Mouse (Mus musculus): ENCODE measurements around the gene Ptcd1. TPM values are rescaled to one million over a fixed set of nuclear protein-coding genes. Genes with fewer than 3 reads are reported as not detected.
"Not testable (repeated sequence)": the region's sequence is repeated elsewhere in the genome, so short reads cannot be mapped to it uniquely, and the experiment has no call there.

Gene Ptcd1
- total and polyA plus RNA-seq, 3 experiments, result 21.0 to 22.3 TPM; not detected in 1

DNA sequence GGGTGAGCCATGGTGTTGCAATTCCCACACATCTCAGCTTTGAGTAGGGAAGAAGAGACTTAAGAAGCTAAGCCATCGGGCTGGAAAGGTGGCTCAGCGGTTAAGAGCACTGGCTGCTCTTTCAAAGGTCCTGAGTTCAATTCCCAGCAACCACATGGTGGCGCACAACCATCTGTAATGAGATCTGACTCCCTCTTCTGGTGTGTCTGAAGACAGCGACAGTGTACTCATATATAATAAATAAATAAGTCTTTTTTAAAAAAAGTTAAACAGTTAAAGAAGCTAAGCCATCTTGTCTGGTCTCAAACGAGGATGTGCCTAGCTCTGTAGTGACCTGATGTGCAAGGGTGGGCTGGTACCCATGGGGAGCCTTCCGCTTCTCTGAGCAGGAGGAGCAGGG, 33.6 kb downstream of the Ptcd1 start:
- not testable (repeated sequence) for H3K27me3 ChIP-seq (ENCODE audit: control insufficient read depth in 1 of 2, insufficient read depth in 2 of 2, low read length in 2 of 2); DNase-seq (ENCODE audit: low read depth, low spot score); H3K4me3 ChIP-seq (ENCODE audit: control insufficient read depth in 1 of 2, insufficient read depth in 1 of 2, low read depth in 2 of 2, low read length in 2 of 2); H3K9me3 ChIP-seq (replicated peaks; ENCODE audit: insufficient read depth, low read length); H3K4me1 ChIP-seq (ENCODE audit: control insufficient read depth in 1 of 2, insufficient read depth in 2 of 2, low read length in 2 of 2); H3K9ac ChIP-seq (ENCODE audit: control insufficient read depth, low read depth, low read length, poor library complexity, severe bottlenecking); H3K27ac ChIP-seq (ENCODE audit: control insufficient read depth, low read depth, low read length)
- peaks cover 19% of the 10 kb centered on the region for H3K79me2 ChIP-seq (ENCODE audit: control insufficient read depth, insufficient read depth, low read length, poor library complexity)
- peaks cover 5 to 19% of the 10 kb centered on the region in 2 experiments for H3K36me3 ChIP-seq (ENCODE audit: control insufficient read depth in 1 of 2, insufficient read depth in 2 of 2, low read length in 2 of 2)
- TF ChIP-seq POLR2A (IDR thresholded peaks at IDR 0.05; ENCODE audit: control insufficient read depth in 1 of 2, insufficient read depth in 1 of 2, low read depth in 1 of 2, low read length in 2 of 2, poor library complexity in 1 of 2) (0 out of 4 replicates have a peak, but pooled peaks of 1 of the 2 experiments have one; percentile 36), CTCF (IDR thresholded peaks at IDR 0.05 in 2 of 3, conservative IDR thresholded peaks at IDR 0.05 in 1 of 3; ENCODE audit: control insufficient read depth in 1 of 3, insufficient read depth in 1 of 3, low read depth in 2 of 3, low read length in 3 of 3, poor library complexity in 1 of 3, severe bottlenecking in 1 of 3) (peak in 2 of 3 experiments; percentile 5 to 57; a peak in 2 of 6 replicates), RAD21 (IDR thresholded peaks at IDR 0.05; ENCODE audit: low read depth, low read length) (peak; percentile 3)

DNA sequence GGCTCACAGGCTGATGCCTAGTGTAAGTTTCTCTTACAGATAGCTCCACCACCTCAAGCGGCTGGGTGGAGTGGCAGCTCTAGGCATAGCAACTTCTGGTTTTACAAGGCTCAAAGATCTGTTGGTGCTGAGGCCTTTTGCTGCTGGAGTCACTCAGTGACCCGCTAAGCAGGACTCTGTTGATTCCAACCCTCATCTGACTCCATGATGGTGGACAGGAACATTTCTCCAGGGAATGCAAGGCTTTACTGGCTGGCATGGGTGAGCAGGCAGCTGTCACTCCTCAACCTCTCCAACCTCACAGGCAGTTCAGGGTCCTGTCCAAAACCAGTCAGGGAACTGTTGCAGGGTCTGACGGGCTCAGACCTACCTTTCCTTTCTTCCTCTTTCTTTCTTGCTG, 35.9 kb downstream of the Ptcd1 start:
- no peak for DNase-seq (ENCODE audit: low read depth, low spot score)
- Histone ChIP-seq H3K9me3 (replicated peaks; ENCODE audit: insufficient read depth, low read length) (no peaks in the 10 kb centered on the region), H3K79me2 (ENCODE audit: control insufficient read depth, insufficient read depth, low read length, poor library complexity) (no peaks in the 10 kb centered on the region), H3K9ac (ENCODE audit: control insufficient read depth, low read depth, low read length, poor library complexity, severe bottlenecking) (no peak overlapping the region), H3K27me3 (ENCODE audit: control insufficient read depth in 1 of 2, insufficient read depth in 2 of 2, low read length in 2 of 2) (no peaks in the 10 kb centered on the region), H3K36me3 (ENCODE audit: control insufficient read depth in 1 of 2, insufficient read depth in 2 of 2, low read length in 2 of 2) (peaks cover 0 to 21% of the 10 kb centered on the region in 2 experiments; a peak in 2 of 4 replicates), H3K4me1 (ENCODE audit: control insufficient read depth in 1 of 2, insufficient read depth in 2 of 2, low read length in 2 of 2) (no peaks in the 10 kb centered on the region), H3K27ac (ENCODE audit: control insufficient read depth, low read depth, low read length) (no peak overlapping the region), H3K4me3 (ENCODE audit: control insufficient read depth in 1 of 2, insufficient read depth in 1 of 2, low read depth in 2 of 2, low read length in 2 of 2) (no peak overlapping the region)
- TF ChIP-seq POLR2A (IDR thresholded peaks at IDR 0.05; ENCODE audit: control insufficient read depth in 1 of 2, insufficient read depth in 1 of 2, low read depth in 1 of 2, low read length in 2 of 2, poor library complexity in 1 of 2) (peak in 1 of 2 experiments; percentile 0; a peak in 1 of 4 replicates), GATA1 (IDR thresholded peaks at IDR 0.05; ENCODE audit: low read depth, low read length) (no peak)

DNA sequence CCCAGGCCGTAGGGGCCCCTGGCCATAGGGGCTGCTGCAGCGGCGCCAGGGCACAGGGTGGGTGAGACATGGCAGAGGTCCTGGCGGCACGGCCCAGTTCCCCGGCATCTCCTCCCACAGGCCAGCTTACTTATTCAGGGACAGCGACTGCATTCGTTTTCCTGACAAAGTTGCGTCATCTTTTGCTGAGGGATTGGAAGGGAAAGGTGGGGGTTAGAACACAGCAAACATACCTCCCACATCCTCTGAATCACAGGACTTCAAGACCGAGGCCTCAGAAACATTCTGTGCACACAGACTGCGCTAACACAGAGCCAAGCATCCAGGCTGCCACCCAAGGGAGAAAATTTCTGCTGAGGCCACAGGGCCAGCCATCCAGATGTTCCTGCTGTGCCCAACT, 36.7 kb downstream of the Ptcd1 start:
- no peaks in the 10 kb centered on the region for H3K79me2 ChIP-seq (ENCODE audit: control insufficient read depth, insufficient read depth, low read length, poor library complexity)
- H3K9me3 ChIP-seq (replicated peaks; ENCODE audit: insufficient read depth, low read length), result no peaks in the 10 kb centered on the region
- H3K27ac ChIP-seq (ENCODE audit: control insufficient read depth, low read depth, low read length), result no peak overlapping the region
- no peak for DNase-seq (ENCODE audit: low read depth, low spot score)
- H3K36me3 ChIP-seq (ENCODE audit: control insufficient read depth in 1 of 2, insufficient read depth in 2 of 2, low read length in 2 of 2), result peaks cover 0 to 22% of the 10 kb centered on the region in 2 experiments; a peak in 2 of 4 replicates
- H3K9ac ChIP-seq (ENCODE audit: control insufficient read depth, low read depth, low read length, poor library complexity, severe bottlenecking), result no peak overlapping the region
- no peaks in the 10 kb centered on the region for H3K27me3 ChIP-seq (ENCODE audit: control insufficient read depth in 1 of 2, insufficient read depth in 2 of 2, low read length in 2 of 2)
- H3K4me3 ChIP-seq (ENCODE audit: control insufficient read depth in 1 of 2, insufficient read depth in 1 of 2, low read depth in 2 of 2, low read length in 2 of 2), result no peak overlapping the region
- no peaks in the 10 kb centered on the region for H3K4me1 ChIP-seq (ENCODE audit: control insufficient read depth in 1 of 2, insufficient read depth in 2 of 2, low read length in 2 of 2)
- TF ChIP-seq HCFC1 (IDR thresholded peaks at IDR 0.05; ENCODE audit: low read depth, low read length) (no peak), RAD21 (IDR thresholded peaks at IDR 0.05; ENCODE audit: low read depth, low read length) (no peak), GABPA (IDR thresholded peaks at IDR 0.05; ENCODE audit: low read depth, low read length) (no peak), GATA1 (IDR thresholded peaks at IDR 0.05; ENCODE audit: low read depth, low read length) (no peak), MAFK (IDR thresholded peaks at IDR 0.05; ENCODE audit: borderline replicate concordance, low read depth, low read length) (no peak), BHLHE40 (IDR thresholded peaks at IDR 0.05; ENCODE audit: borderline replicate concordance, low read depth, low read length) (no peak), POLR2AphosphoS2 (IDR thresholded peaks at IDR 0.05; ENCODE audit: low read length) (no peak; the same call in 1 of the 2 replicates), ZC3H11A (IDR thresholded peaks at IDR 0.05; ENCODE audit: low read depth, low read length) (no peak), E2F4 (IDR thresholded peaks at IDR 0.05; ENCODE audit: borderline replicate concordance, low read depth, low read length) (no peak), EP300 (IDR thresholded peaks at IDR 0.05; ENCODE audit: low read depth in 1 of 2, low read length in 2 of 2) (no peak), ELF1 (IDR thresholded peaks at IDR 0.05; ENCODE audit: low read depth, low read length) (no peak), UBTF (IDR thresholded peaks at IDR 0.05; ENCODE audit: borderline replicate concordance, insufficient read depth, low read depth, low read length) (no peak), CHD1 (IDR thresholded peaks at IDR 0.05; ENCODE audit: low read depth, low read length) (no peak), POLR2AphosphoS5 (IDR thresholded peaks at IDR 0.05; ENCODE audit: borderline replicate concordance, low read depth, low read length) (no peak), ZKSCAN1 (IDR thresholded peaks at IDR 0.05; ENCODE audit: low read depth, low read length) (no peak), USF1 (IDR thresholded peaks at IDR 0.05; ENCODE audit: low read depth, low read length) (no peak)

DNA sequence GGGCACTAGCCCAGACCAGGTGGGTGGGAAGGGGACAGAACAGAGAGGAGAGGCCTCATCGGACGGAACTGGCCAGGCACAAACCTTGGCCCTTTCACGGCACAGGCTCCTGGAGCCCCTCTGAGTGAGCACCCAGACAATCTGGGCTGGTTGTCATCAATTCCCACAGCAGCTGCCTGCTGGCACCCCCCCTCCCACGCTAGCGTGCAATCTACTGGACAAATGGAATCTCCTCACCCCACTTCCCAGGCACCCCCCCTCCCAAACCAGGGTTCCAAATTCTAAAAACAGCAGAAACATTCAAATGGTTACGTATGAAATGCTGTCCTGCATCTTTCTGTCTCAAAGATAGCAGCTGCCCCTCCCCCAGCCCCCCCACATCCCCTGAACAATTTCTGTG, 37.1 kb downstream of the Ptcd1 start:
- not testable (repeated sequence) for H3K9me3 ChIP-seq (replicated peaks; ENCODE audit: insufficient read depth, low read length); DNase-seq (ENCODE audit: low read depth, low spot score); H3K27me3 ChIP-seq (ENCODE audit: control insufficient read depth in 1 of 2, insufficient read depth in 2 of 2, low read length in 2 of 2); H3K4me1 ChIP-seq (ENCODE audit: control insufficient read depth in 1 of 2, insufficient read depth in 2 of 2, low read length in 2 of 2); H3K27ac ChIP-seq (ENCODE audit: control insufficient read depth, low read depth, low read length); H3K79me2 ChIP-seq (ENCODE audit: control insufficient read depth, insufficient read depth, low read length, poor library complexity); H3K9ac ChIP-seq (ENCODE audit: control insufficient read depth, low read depth, low read length, poor library complexity, severe bottlenecking); H3K4me3 ChIP-seq (ENCODE audit: control insufficient read depth in 1 of 2, insufficient read depth in 1 of 2, low read depth in 2 of 2, low read length in 2 of 2)
- peaks cover 0 to 18% of the 10 kb centered on the region in 2 experiments; a peak in 2 of 4 replicates for H3K36me3 ChIP-seq (ENCODE audit: control insufficient read depth in 1 of 2, insufficient read depth in 2 of 2, low read length in 2 of 2)

All from MEL (cell line).